Mouse (Mus musculus) megakaryocyte, embryonic 14.5 days (primary cell): Measurements from ENCODE around the gene Ppp1cb.

ENCODE experiments used
- FLI1 ChIP-seq: IDR thresholded peaks from 2 replicates; pipeline ENCODE4 v1.6.1; 2012; ENCODE audit warnings: low read length, inconsistent platforms, mixed read lengths
- GATA1 ChIP-seq: IDR thresholded peaks from 3 replicates; pipeline ENCODE4 v1.6.1; 2012; ENCODE audit warnings: mixed read lengths, low read length, inconsistent platforms, borderline replicate concordance

- TF ChIP-seq GATA1 (no peak), FLI1 (no peak)
Measured at GRCm38 (mm10) chr5:32437901-32438563, 20.6 kb upstream of the Ppp1cb start.
